Mouse (Mus musculus) testis, adult 2 months (tissue): ENCODE results near the gene Sertad3. TPM values are rescaled to one million over a fixed set of nuclear protein-coding genes. Genes with fewer than 3 reads are reported as not detected.

Source experiments
- H3K27ac ChIP-seq: fragments of 200-500 bp; 2 replicates; pipeline ENCODE4 v1.5.1; 2012; ENCODE audit warnings: low read depth, low read length; ENCODE audit not compliant: control insufficient read depth, insufficient read depth
- H3K27me3 ChIP-seq: fragments of 200-500 bp; 2 replicates; pipeline ENCODE4 v1.6.1; 2012; ENCODE audit warnings: mild to moderate bottlenecking, low read length, moderate library complexity; ENCODE audit not compliant: control insufficient read depth, insufficient read depth
- H3K36me3 ChIP-seq: fragments of 200-500 bp; 2 replicates; pipeline ENCODE4 v1.6.1; 2012; ENCODE audit warnings: mild to moderate bottlenecking, low read length; ENCODE audit not compliant: control insufficient read depth, insufficient read depth
- H3K4me1 ChIP-seq: fragments of 200-500 bp; 2 replicates; pipeline ENCODE4 v1.6.1; 2012; ENCODE audit warnings: low read length; ENCODE audit not compliant: control insufficient read depth, insufficient read depth
- H3K4me3 ChIP-seq: fragments of 200-500 bp; 2 replicates; pipeline ENCODE4 v1.5.1; 2012; ENCODE audit warnings: low read depth, mild to moderate bottlenecking, low read length, moderate library complexity, mixed read lengths; ENCODE audit not compliant: control insufficient read depth
- CTCF ChIP-seq: fragments of 200-500 bp; IDR thresholded peaks from 2 replicates; pipeline ENCODE4 v1.5.1; 2012; ENCODE audit warnings: low read depth, mild to moderate bottlenecking, inconsistent platforms, low read length, moderate library complexity; ENCODE audit not compliant: control insufficient read depth, insufficient read depth, insufficient replicate concordance
- POLR2A ChIP-seq: fragments of 200-500 bp; IDR thresholded peaks from 2 replicates; pipeline ENCODE4 v1.6.1; 2012; ENCODE audit warnings: low read depth, mild to moderate bottlenecking, inconsistent platforms, low read length, moderate library complexity; ENCODE audit not compliant: control insufficient read depth
- polyA plus RNA-seq: library from polyadenylated mRNA; depleted of rRNA; stranded (reverse); fragments of >200 nt; gene quantifications from 2 replicates; pipeline ENCODE4 v1.2.3, GENCODE M21; 2012

The Sertad3 gene
- polyA plus RNA-seq, 1 experiment: 4.7 TPM

GRCm38 (mm10) chr7:27486770-27487697 is 13.5 kb downstream of the Sertad3 start, which contains the start of gene Sertad1:
Gene Sertad1 (plus strand): TSS chr7:27486910.
- peak; percentile 99 for TF ChIP-seq POLR2A
- TF ChIP-seq CTCF: peak; percentile 41; the same call in 1 of the 2 replicates
- peaks cover 32% of the 10 kb centered on the region for H3K4me1 ChIP-seq

GRCm38 (mm10) chr7:27487740-27488268 is 14.2 kb downstream of the Sertad3 start:
- Histone ChIP-seq H3K27ac (peak overlapping the region; percentile 96), H3K4me1 (peaks cover 32% of the 10 kb centered on the region), H3K4me3 (peak overlapping the region; percentile 94), H3K36me3 (no peaks in the 10 kb centered on the region), H3K27me3 (no peaks in the 10 kb centered on the region)
- TF ChIP-seq POLR2A: no peak; the same call in 1 of the 2 replicates
- no peak for TF ChIP-seq CTCF

More at GRCm38 (mm10) chr7:27486770-27487697, 13.5 kb downstream of the Sertad3 start, which contains the start of gene Sertad1:
- Histone ChIP-seq H3K27me3 (no peaks in the 10 kb centered on the region), H3K36me3 (no peaks in the 10 kb centered on the region), H3K27ac (peak within 1 kb of the TSS; percentile 96), H3K4me3 (peak within 1 kb of the TSS; percentile 94)

- H3K4me1 ChIP-seq: peaks cover 32% of the 10 kb centered on the region
- no peak overlapping the region for H3K27ac ChIP-seq
- no peak overlapping the region for H3K4me3 ChIP-seq
- no peaks in the 10 kb centered on the region for H3K36me3 ChIP-seq
- no peak for TF ChIP-seq CTCF
- no peak for TF ChIP-seq POLR2A
- H3K27me3 ChIP-seq: no peaks in the 10 kb centered on the region
Observed at GRCm38 (mm10) chr7:27489270-27489869, 15.8 kb downstream of the Sertad3 start.

GRCm38 (mm10) chr7:27490227-27490542 is 16.6 kb downstream of the Sertad3 start:
- Histone ChIP-seq H3K4me3 (peak overlapping the region; percentile 58), H3K36me3 (no peaks in the 10 kb centered on the region), H3K27ac (peak overlapping the region; percentile 45), H3K27me3 (no peaks in the 10 kb centered on the region), H3K4me1 (peaks cover 36% of the 10 kb centered on the region)
- TF ChIP-seq POLR2A (no peak), CTCF (no peak)

GRCm38 (mm10) chr7:27490543-27491329 is 17.2 kb downstream of the Sertad3 start:
- peaks cover 34% of the 10 kb centered on the region for H3K4me1 ChIP-seq
- peak overlapping the region; percentile 77 for H3K4me3 ChIP-seq
- H3K36me3 ChIP-seq: no peaks in the 10 kb centered on the region
- H3K27me3 ChIP-seq: no peaks in the 10 kb centered on the region
- TF ChIP-seq POLR2A (peak; percentile 38; the same call in 1 of the 2 replicates), CTCF (peak; percentile 49; the same call in 1 of the 2 replicates)
- H3K27ac ChIP-seq: peak overlapping the region; percentile 54

GRCm38 (mm10) chr7:27491856-27492255 is 18.3 kb downstream of the Sertad3 start:
- Histone ChIP-seq H3K4me3 (no peak overlapping the region), H3K27me3 (no peaks in the 10 kb centered on the region), H3K27ac (no peak overlapping the region), H3K4me1 (peaks cover 34% of the 10 kb centered on the region), H3K36me3 (no peaks in the 10 kb centered on the region)
- no peak for TF ChIP-seq POLR2A
